Mouse (Mus musculus): ENCODE data around the gene Sh3kbp1. TPM values are rescaled to one million over a fixed set of nuclear protein-coding genes. Genes with fewer than 3 reads are reported as not detected.

Gene Sh3kbp1
- total and polyA plus RNA-seq, 3 experiments: 45.4 to 85.8 (median 48.2) TPM

DNA sequence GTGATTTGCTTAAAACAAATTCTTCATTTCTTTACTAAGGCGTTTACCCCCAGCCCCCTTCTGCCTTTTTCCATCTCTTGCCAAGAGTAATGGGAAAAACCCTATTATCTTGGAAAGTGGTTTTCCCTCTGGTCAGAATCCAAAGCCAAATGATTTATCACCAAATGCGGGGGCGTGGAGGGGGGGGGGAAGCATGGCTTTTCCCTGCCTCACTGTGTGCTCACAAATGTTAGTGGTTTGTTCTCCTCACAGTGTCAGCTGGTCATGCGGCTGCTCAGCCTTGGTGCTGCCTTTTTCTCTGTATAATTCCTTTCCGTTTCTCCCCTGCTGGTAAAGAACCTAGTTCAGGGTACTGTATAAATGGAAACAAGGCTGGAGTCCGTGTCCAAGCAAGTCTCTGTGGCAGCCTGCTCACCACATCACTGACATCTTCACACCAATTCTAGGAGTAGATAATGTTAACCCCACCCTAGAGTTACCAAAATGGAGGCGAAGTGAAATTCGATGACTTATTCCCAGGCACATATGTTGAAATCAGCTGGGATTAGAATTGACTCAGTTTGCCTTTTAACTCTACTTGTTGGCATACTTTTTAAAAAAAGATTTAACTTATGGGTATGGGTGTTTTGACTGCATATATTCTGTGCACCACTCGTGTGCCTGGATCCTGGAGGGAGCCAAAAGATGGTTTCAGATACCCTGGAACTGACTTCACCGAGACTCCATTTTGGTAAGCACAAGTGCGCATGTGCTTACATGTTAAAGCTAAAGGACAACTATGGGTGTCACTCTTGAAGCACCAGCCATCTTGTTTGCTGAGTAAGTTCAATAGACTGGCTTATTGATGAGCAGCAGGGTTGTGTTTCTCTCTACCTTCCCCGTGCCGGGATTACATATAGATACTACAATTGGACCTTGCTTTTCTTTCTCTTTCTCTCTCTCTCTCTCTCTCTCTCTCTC is 84.3 kb downstream of the Sh3kbp1 start:
- H3K9ac ChIP-seq (ENCODE audit: insufficient read depth, low read depth): peak overlapping the region; percentile 94
- H3K27ac ChIP-seq (ENCODE audit: insufficient read depth, low read depth): peak overlapping the region; percentile 86
- dilution Hi-C loops (cut with MboI; ENCODE audit: extremely low pct_ligation_motif_present, extremely low pct_unique_long_range_greater_than_20kb, low sequenced_read_pairs): no loop called here
- H3K27me3 ChIP-seq (replicated peaks): no peaks in the 10 kb centered on the region
- peak overlapping the region; percentile 94 for H3K4me2 ChIP-seq (ENCODE audit: insufficient read depth, low read depth, poor library complexity, severe bottlenecking)
- DNase-seq (ENCODE audit: extremely low read depth): no peak
- peaks cover 35% of the 10 kb centered on the region for H3K79me2 ChIP-seq (replicated peaks; ENCODE audit: control insufficient read depth, extremely low read depth, insufficient read depth, poor library complexity, severe bottlenecking)
- in situ Hi-C loops (cut with MboI; ENCODE audit: low pct_ligation_motif_present, low pct_unique_long_range_greater_than_20kb, low sequenced_read_pairs): no loop called here
- TF ChIP-seq TBP (conservative IDR thresholded peaks at IDR 0.05; ENCODE audit: low read depth, low read length) (0 out of 2 replicates have a peak, but pooled peaks have one; percentile 11), POLR2AphosphoS2 (IDR thresholded peaks at IDR 0.05; ENCODE audit: low read depth, low read length) (no peak), JUND (conservative IDR thresholded peaks at IDR 0.05; ENCODE audit: low read depth, low read length) (no peak), MEF2A (IDR thresholded peaks at IDR 0.05; ENCODE audit: borderline replicate concordance, low read depth, low read length) (no peak), CHD2 (IDR thresholded peaks at IDR 0.05; ENCODE audit: low read length) (no peak), ZMIZ1 (IDR thresholded peaks at IDR 0.05; ENCODE audit: low read depth, low read length) (no peak), HCFC1 (IDR thresholded peaks at IDR 0.05; ENCODE audit: low read depth, low read length) (no peak), NELFE (IDR thresholded peaks at IDR 0.05; ENCODE audit: low read depth, low read length) (0 out of 2 replicates have a peak, but pooled peaks have one; percentile 49), MYC (IDR thresholded peaks at IDR 0.05; ENCODE audit: low read depth, low read length) (no peak), BHLHE40 (IDR thresholded peaks at IDR 0.05; ENCODE audit: low read depth, low read length) (no peak), ETS1 (conservative IDR thresholded peaks at IDR 0.05; ENCODE audit: low read depth, low read length) (peak; percentile 3; the same call in 1 of the 2 replicates), MAX (IDR thresholded peaks at IDR 0.05; ENCODE audit: low read length) (0 out of 2 replicates have a peak, but pooled peaks have one; percentile 40), RAD21 (IDR thresholded peaks at IDR 0.05; ENCODE audit: low read depth, low read length) (no peak), MXI1 (IDR thresholded peaks at IDR 0.05; ENCODE audit: low read depth, low read length) (no peak; the same call in 1 of the 2 replicates), UBTF (IDR thresholded peaks at IDR 0.05; ENCODE audit: low read depth, low read length) (no peak), EP300 (IDR thresholded peaks at IDR 0.05; ENCODE audit: low read length) (no peak), KAT2A (IDR thresholded peaks at IDR 0.05; ENCODE audit: insufficient replicate concordance, low read length) (no peak), ZKSCAN1 (IDR thresholded peaks at IDR 0.05; ENCODE audit: borderline replicate concordance, low read depth, low read length) (no peak), USF1 (IDR thresholded peaks at IDR 0.05; ENCODE audit: low read depth, low read length) (no peak), MAFK (IDR thresholded peaks at IDR 0.05; ENCODE audit: insufficient replicate concordance, low read length) (no peak; the same call in 1 of the 2 replicates), SIN3A (IDR thresholded peaks at IDR 0.05; ENCODE audit: low read length) (0 out of 2 replicates have a peak, but pooled peaks have one; percentile 27), ELF1 (IDR thresholded peaks at IDR 0.05; ENCODE audit: low read depth, low read length) (no peak), CHD1 (IDR thresholded peaks at IDR 0.05; ENCODE audit: low read depth, low read length) (peak; percentile 27; the same call in 1 of the 2 replicates), ZNF384 (IDR thresholded peaks at IDR 0.05; ENCODE audit: low read depth, low read length) (no peak), TCF12 (IDR thresholded peaks at IDR 0.05; ENCODE audit: low read depth, low read length) (0 out of 2 replicates have a peak, but pooled peaks have one; percentile 34), ZC3H11A (IDR thresholded peaks at IDR 0.05; ENCODE audit: low read depth, low read length) (no peak), POLR2A (IDR thresholded peaks at IDR 0.05; ENCODE audit: low read depth, low read length) (no peak), CTCF (conservative IDR thresholded peaks at IDR 0.05 in 1 of 2, IDR thresholded peaks at IDR 0.05 in 1 of 2; ENCODE audit: low read depth in 2 of 2, low read length in 2 of 2) (no peak), NRF1 (IDR thresholded peaks at IDR 0.05; ENCODE audit: low read depth, low read length) (peak; percentile 71), RCOR1 (conservative IDR thresholded peaks at IDR 0.05; ENCODE audit: low read depth, low read length) (no peak), E2F4 (IDR thresholded peaks at IDR 0.05; ENCODE audit: insufficient replicate concordance, low read depth, low read length) (no peak)
- H3K9me3 ChIP-seq (replicated peaks; ENCODE audit: low read length): no peaks in the 10 kb centered on the region
- H3K4me1 ChIP-seq (ENCODE audit: control insufficient read depth in 1 of 2, insufficient read depth in 2 of 2): peaks cover 0 to 38% of the 10 kb centered on the region in 2 experiments; a peak in 2 of 4 replicates
- H3K36me3 ChIP-seq (replicated peaks in 1 of 2; ENCODE audit: control insufficient read depth in 1 of 2, insufficient read depth in 1 of 2, low read length in 1 of 2): no peaks in the 10 kb centered on the region
- peak overlapping the region in 2 of 3 experiments; percentile 56 to 60 for H3K4me3 ChIP-seq (replicated peaks in 1 of 3; ENCODE audit: low read depth in 2 of 3, low read length in 2 of 3, poor library complexity in 1 of 3)
